Mouse (Mus musculus) liver, embryonic 14.5 days (tissue): ENCODE results near the gene Sh3pxd2b.

ENCODE experiments used
- CTCF ChIP-seq: IDR thresholded peaks from 2 replicates; pipeline ENCODE4 v1.5.1; 2016; ENCODE audit warnings: antibody characterized with exemption, low read depth, control low read depth
- EP300 ChIP-seq: IDR thresholded peaks from 2 replicates; pipeline ENCODE4 v1.6.1; 2016; ENCODE audit warnings: antibody characterized with exemption, low read depth

DNA sequence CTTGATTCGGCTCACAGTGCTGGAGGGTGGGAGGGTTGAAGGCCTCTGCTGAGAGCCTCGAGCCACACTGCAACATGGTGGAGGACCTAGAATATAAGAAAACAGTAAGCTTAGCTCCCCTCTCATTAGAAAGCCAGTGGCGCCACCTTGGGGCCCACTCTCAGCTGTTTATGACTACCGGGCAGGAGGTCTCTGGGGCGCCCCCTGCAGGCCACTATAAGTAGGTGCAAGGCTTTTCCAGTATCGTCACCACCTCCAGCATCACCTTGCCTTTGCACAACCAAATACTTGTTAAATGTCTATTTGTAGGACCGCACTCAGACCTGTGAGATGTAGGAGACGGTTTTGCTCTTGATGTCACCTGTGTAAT is 26.4 kb upstream of the Sh3pxd2b start:
- TF ChIP-seq CTCF (peak; percentile 99), EP300 (no peak; the same call in 1 of the 2 replicates)
